Mouse (Mus musculus) myocyte (in vitro differentiated cells): ENCODE measurements at regions not wholly inside any gene's neighbourhood (a gene's known extent, or its start where the extent isn't known, plus 50 kb on each side); places are given as distances from the start of the nearest gene placed in this dataset.

Experiments
- H3K27me3 ChIP-seq: one replicate; pipeline ENCODE4 v1.6.1; 2011; ENCODE audit not compliant: control insufficient read depth, insufficient read depth, insufficient read length
- H3K36me3 ChIP-seq: one replicate; pipeline ENCODE4 v1.6.1; 2011; ENCODE audit not compliant: control insufficient read depth, insufficient read depth
- H3K4me2 ChIP-seq: one replicate; pipeline ENCODE4 v1.6.1; 2011; ENCODE audit warnings: low read depth, control low read depth
- H3K4me3 ChIP-seq: one replicate; pipeline ENCODE4 v1.5.1; 2011; ENCODE audit warnings: mild to moderate bottlenecking, control low read depth, moderate library complexity
- H3K79me2 ChIP-seq: one replicate; pipeline ENCODE4 v1.6.1; 2011; ENCODE audit not compliant: control insufficient read depth, insufficient read depth
- H3ac ChIP-seq: one replicate; pipeline ENCODE4 v1.6.1; 2011; ENCODE audit not compliant: control insufficient read depth, insufficient read length
- CEBPB ChIP-seq: IDR thresholded peaks from 2 replicates; pipeline ENCODE4 v1.6.1; 2011; ENCODE audit warnings: mild to moderate bottlenecking, moderate library complexity; ENCODE audit not compliant: poor library complexity, insufficient read depth, severe bottlenecking
- E2F4 ChIP-seq: IDR thresholded peaks from one replicate; pipeline ENCODE4 v1.6.1; 2011; ENCODE audit warnings: mild to moderate bottlenecking, control low read depth, moderate library complexity; ENCODE audit not compliant: insufficient read depth
- MAX ChIP-seq: IDR thresholded peaks from one replicate; pipeline ENCODE4 v1.6.1; 2011; ENCODE audit warnings: low read depth, mild to moderate bottlenecking, control low read depth
- MYOD1 ChIP-seq, 3 experiments: IDR thresholded peaks; one replicate each; pipeline ENCODE4 v1.6.1; 2011; ENCODE audit warnings: control low read depth in 2 of 3, low read depth in 2 of 3, mild to moderate bottlenecking in 2 of 3, moderate library complexity in 1 of 3; ENCODE audit not compliant: insufficient read length in 2 of 3, control insufficient read depth in 1 of 3
- MYOG ChIP-seq, 3 experiments: IDR thresholded peaks; one replicate each; pipeline ENCODE4 v1.6.1; 2011; ENCODE audit warnings: control low read depth in 2 of 3, low read depth in 2 of 3, mild to moderate bottlenecking in 2 of 3; ENCODE audit not compliant: insufficient read length in 2 of 3, control insufficient read depth in 1 of 3, insufficient read depth in 1 of 3
- POLR2A ChIP-seq: IDR thresholded peaks from one replicate; pipeline ENCODE4 v1.6.1; 2011; ENCODE audit warnings: low read depth, mild to moderate bottlenecking, control low read depth, moderate library complexity; ENCODE audit not compliant: insufficient read length
- POLR2AphosphoS2 ChIP-seq: IDR thresholded peaks from one replicate; pipeline ENCODE4 v1.6.1; 2011; ENCODE audit warnings: low read depth, control low read depth; ENCODE audit not compliant: insufficient read length
- REST ChIP-seq: IDR thresholded peaks from one replicate; pipeline ENCODE4 v1.6.1; 2011; ENCODE audit warnings: mild to moderate bottlenecking, control low read depth, moderate library complexity; ENCODE audit not compliant: insufficient read depth, insufficient read length
- SRF ChIP-seq: IDR thresholded peaks from one replicate; pipeline ENCODE4 v1.6.1; 2011; ENCODE audit warnings: low read depth; ENCODE audit not compliant: control insufficient read depth, insufficient read length
- TCF12 ChIP-seq: IDR thresholded peaks from one replicate; pipeline ENCODE4 v1.6.1; 2011; ENCODE audit warnings: mild to moderate bottlenecking, control low read depth; ENCODE audit not compliant: poor library complexity, insufficient read depth, severe bottlenecking
- TCF3 ChIP-seq: IDR thresholded peaks from one replicate; pipeline ENCODE4 v1.6.1; 2011; ENCODE audit warnings: low read depth, control low read depth; ENCODE audit not compliant: insufficient read length
- USF1 ChIP-seq: IDR thresholded peaks from one replicate; pipeline ENCODE4 v1.6.1; 2011; ENCODE audit warnings: low read depth, mild to moderate bottlenecking, control low read depth, moderate library complexity

DNA sequence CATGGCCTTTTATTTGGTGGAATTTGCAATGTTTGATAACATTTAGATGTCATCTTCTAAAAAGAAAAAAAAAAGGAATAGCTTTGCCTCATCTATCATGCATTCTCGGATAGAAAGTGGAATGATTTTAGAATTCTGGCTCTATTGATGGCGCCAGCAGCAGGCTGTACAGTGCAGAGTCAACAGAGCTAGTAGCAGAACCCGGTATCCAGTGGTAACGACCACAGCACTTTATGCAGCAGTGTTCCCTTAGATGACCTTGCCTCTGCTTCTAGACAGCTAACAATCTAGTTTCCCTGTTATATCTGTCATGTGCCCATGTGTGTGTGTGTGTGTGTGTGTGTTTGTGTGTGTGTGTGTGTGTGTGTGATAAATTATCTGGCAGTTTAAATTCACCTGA, 129.2 kb upstream of the Speer2 start:
- no peak for TF ChIP-seq USF1
- TF ChIP-seq SRF, result no peak
- no peak for TF ChIP-seq CEBPB
- no peak for TF ChIP-seq POLR2AphosphoS2
- TF ChIP-seq MYOG (IDR thresholded peaks at IDR 0.05; ENCODE audit: control insufficient read depth in 1 of 3, insufficient read depth in 1 of 3, insufficient read length in 2 of 3, low read depth in 2 of 3), result no peak
- TF ChIP-seq POLR2A, result no peak
- no peak for TF ChIP-seq REST
- TF ChIP-seq MAX, result no peak
- TF ChIP-seq E2F4, result no peak
- TF ChIP-seq TCF12, result no peak
- no peak for TF ChIP-seq TCF3
- TF ChIP-seq MYOD1 (IDR thresholded peaks at IDR 0.05; ENCODE audit: control insufficient read depth in 1 of 3, insufficient read length in 2 of 3, low read depth in 2 of 3), result no peak
- no peaks in the 10 kb centered on the region for H3K27me3 ChIP-seq
- no peak overlapping the region for H3K4me2 ChIP-seq
- no peak overlapping the region for H3K4me3 ChIP-seq
- no peaks in the 10 kb centered on the region for H3K36me3 ChIP-seq
- no peak overlapping the region for H3ac ChIP-seq
- no peaks in the 10 kb centered on the region for H3K79me2 ChIP-seq

DNA sequence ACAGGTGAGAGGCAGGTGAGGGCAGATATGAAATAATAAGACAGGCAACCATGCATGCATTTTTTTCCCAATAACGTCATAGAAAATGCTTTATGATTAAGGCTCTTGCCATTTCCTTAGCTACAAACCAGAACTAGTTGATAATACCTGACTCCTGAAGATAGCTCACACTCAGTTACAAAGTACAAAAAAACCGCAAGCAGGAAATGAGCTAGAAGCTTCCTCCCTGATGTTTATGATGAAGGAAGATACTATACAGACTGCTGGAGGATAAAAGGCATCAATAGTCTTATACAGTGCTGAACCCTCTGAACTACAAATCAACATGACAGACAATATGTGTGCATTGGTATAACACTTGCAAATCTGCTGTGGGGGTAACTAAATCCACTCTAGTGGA, 143.3 kb upstream of the Speer2 start:
- H3K4me3 ChIP-seq, result no peak overlapping the region
- no peak overlapping the region for H3K4me2 ChIP-seq
- H3K36me3 ChIP-seq, result no peaks in the 10 kb centered on the region
- no peaks in the 10 kb centered on the region for H3K79me2 ChIP-seq
- TF ChIP-seq CEBPB (no peak), MAX (no peak), POLR2AphosphoS2 (no peak), POLR2A (no peak), TCF12 (no peak), E2F4 (no peak)
- H3K27me3 ChIP-seq, result no peaks in the 10 kb centered on the region
- no peak overlapping the region for H3ac ChIP-seq

DNA sequence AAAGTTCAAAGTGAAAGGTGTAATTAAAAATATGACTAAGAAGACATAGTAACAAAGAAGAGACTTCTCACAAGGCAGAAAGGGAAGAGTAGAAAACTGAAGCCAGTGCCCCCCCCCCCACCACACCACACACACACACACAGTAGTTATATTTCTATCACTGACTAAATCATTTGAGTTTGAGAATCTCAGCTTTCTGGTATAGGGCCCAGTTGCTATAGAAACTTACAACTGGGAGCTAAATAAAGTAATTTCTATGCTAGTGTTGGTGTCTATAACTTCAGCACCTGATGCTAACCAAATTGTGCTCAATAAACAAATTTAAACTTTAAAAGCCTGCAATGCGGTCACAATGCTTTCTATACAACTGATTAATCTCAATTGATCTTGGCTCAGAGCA, 153.4 kb upstream of the Speer2 start:
- Histone ChIP-seq H3K27me3 (no peaks in the 10 kb centered on the region), H3K79me2 (no peaks in the 10 kb centered on the region), H3ac (no peak overlapping the region), H3K36me3 (no peaks in the 10 kb centered on the region), H3K4me3 (no peak overlapping the region), H3K4me2 (no peak overlapping the region)
- TF ChIP-seq MAX (no peak), MYOG (IDR thresholded peaks at IDR 0.05; ENCODE audit: control insufficient read depth in 1 of 3, insufficient read depth in 1 of 3, insufficient read length in 2 of 3, low read depth in 2 of 3) (no peak), USF1 (no peak), CEBPB (no peak), SRF (no peak), TCF3 (no peak), REST (no peak), E2F4 (no peak), POLR2A (no peak), POLR2AphosphoS2 (no peak), MYOD1 (IDR thresholded peaks at IDR 0.05; ENCODE audit: control insufficient read depth in 1 of 3, insufficient read length in 2 of 3, low read depth in 2 of 3) (no peak), TCF12 (no peak)

DNA sequence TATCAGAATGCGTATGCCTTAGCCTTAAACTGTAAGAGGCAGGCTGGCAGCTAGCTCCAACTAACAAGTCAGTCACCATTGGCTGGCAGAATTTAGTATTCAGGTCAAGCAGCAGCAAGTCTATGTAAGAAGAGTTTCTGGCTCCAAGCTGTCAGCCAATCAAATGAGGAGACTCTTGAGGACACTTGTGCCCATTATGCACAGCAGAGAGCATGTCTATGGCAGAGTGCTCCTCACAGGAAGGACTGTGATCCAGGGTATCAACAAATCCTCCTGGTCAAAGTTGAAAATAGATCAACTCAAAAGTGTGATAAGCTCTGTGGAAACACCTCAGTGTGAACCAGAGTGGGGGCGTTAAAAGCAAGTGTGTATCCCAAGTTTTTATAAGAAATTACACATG, 156.0 kb upstream of the Speer2 start:
- H3K4me2 ChIP-seq, result no peak overlapping the region
- no peak overlapping the region for H3ac ChIP-seq
- H3K79me2 ChIP-seq, result no peaks in the 10 kb centered on the region
- TF ChIP-seq TCF12, result no peak
- TF ChIP-seq SRF, result no peak
- no peak for TF ChIP-seq REST
- no peak for TF ChIP-seq MYOD1 (IDR thresholded peaks at IDR 0.05; ENCODE audit: control insufficient read depth in 1 of 3, insufficient read length in 2 of 3, low read depth in 2 of 3)
- TF ChIP-seq MAX, result no peak
- no peak overlapping the region for H3K4me3 ChIP-seq
- H3K27me3 ChIP-seq, result no peaks in the 10 kb centered on the region
- no peaks in the 10 kb centered on the region for H3K36me3 ChIP-seq

DNA sequence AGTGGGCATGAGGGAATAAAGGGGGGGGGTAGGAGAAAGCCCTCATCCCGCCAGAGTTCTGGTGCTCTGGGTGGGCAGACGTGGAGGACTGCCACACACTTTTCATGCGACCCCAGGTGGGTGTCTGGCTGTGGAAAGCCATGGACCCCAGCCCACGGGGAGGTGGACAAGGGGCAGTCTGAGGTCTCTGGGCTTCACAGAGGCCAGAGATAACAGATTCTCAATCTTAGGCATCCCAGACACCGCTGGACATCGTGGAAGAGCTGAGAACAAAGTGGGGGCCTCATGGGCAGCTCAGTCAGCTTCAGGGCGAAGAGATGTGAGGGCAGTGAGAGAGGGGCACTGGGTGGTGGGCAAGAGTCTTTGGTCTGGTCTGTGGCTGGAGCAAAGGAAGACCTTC, 157.9 kb upstream of the Speer2 start:
- no peak overlapping the region for H3K4me2 ChIP-seq
- H3K79me2 ChIP-seq, result no peaks in the 10 kb centered on the region
- H3K36me3 ChIP-seq, result no peaks in the 10 kb centered on the region
- no peak overlapping the region for H3K4me3 ChIP-seq
- TF ChIP-seq MAX (no peak), MYOD1 (IDR thresholded peaks at IDR 0.05; ENCODE audit: control insufficient read depth in 1 of 3, insufficient read length in 2 of 3, low read depth in 2 of 3) (no peak), E2F4 (no peak), USF1 (no peak)
- H3ac ChIP-seq, result no peak overlapping the region
- no peaks in the 10 kb centered on the region for H3K27me3 ChIP-seq

DNA sequence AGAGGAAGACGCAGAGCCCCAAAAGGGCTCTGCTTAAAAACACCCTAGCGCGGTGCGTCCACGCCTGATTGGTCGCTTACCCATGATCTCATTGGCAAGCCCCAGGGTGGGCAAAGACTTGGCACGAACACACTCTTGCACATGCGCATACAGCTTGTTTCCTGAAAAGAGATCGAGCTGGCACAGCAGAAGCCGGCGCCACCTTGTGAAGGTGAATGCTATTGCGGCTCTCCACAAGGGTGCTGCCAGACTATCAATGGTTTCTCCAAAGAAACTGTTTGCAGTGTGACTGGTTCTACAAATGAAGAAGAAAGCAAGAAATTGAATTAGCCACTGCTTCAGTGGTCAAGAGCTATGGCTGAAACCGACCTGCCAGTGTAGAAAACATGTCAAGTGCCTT, 165.1 kb upstream of the Speer2 start:
- Histone ChIP-seq H3K27me3 (no peaks in the 10 kb centered on the region), H3ac (no peak overlapping the region), H3K79me2 (no peaks in the 10 kb centered on the region), H3K4me3 (no peak overlapping the region), H3K4me2 (no peak overlapping the region), H3K36me3 (no peaks in the 10 kb centered on the region)
- TF ChIP-seq E2F4 (no peak), TCF3 (no peak), USF1 (no peak), MYOD1 (IDR thresholded peaks at IDR 0.05; ENCODE audit: control insufficient read depth in 1 of 3, insufficient read length in 2 of 3, low read depth in 2 of 3) (no peak), MAX (no peak), REST (no peak), CEBPB (no peak), TCF12 (no peak), POLR2A (no peak), MYOG (IDR thresholded peaks at IDR 0.05; ENCODE audit: control insufficient read depth in 1 of 3, insufficient read depth in 1 of 3, insufficient read length in 2 of 3, low read depth in 2 of 3) (no peak)
